Mouse (Mus musculus) hindbrain, embryonic 14.5 days (tissue): ENCODE data around the gene Oosp1. TPM values are rescaled to one million over a fixed set of nuclear protein-coding genes. Genes with fewer than 3 reads are reported as not detected.

ENCODE experiments used
- ATAC-seq: fragments of 200-750 bp; cut with Nextera tagmentation; 2 replicates; pipeline ENCODE4 v1.8.0; 2017; ENCODE audit warnings: moderate number of reproducible peaks, mild to moderate bottlenecking, moderate TSS enrichment, moderate library complexity; ENCODE audit not compliant: low FRiP score
- DNase-seq: peaks from one replicate; pipeline ENCODE4 v3.0.0-alpha.2; 2015; ENCODE audit warnings: low spot score
- H3K27ac ChIP-seq: fragments of 300-500 bp; sonication (generic); 2 replicates; pipeline ENCODE4 v1.5.1; 2014; ENCODE audit warnings: mild to moderate bottlenecking, moderate library complexity
- H3K27me3 ChIP-seq: fragments of 300-500 bp; sonication (generic); 2 replicates; pipeline ENCODE4 v1.6.1; 2014; ENCODE audit warnings: mild to moderate bottlenecking, low read length, mixed read lengths; ENCODE audit not compliant: control insufficient read depth, insufficient read depth
- H3K36me3 ChIP-seq: fragments of 300-500 bp; sonication (generic); replicated peaks from 2 replicates; pipeline ENCODE4 v1.6.1; 2014; ENCODE audit not compliant: control insufficient read depth, insufficient read depth
- H3K4me1 ChIP-seq: fragments of 300-500 bp; sonication (generic); replicated peaks from 2 replicates; pipeline ENCODE4 v1.6.1; 2014; ENCODE audit warnings: antibody characterized with exemption, low read length, mixed read lengths; ENCODE audit not compliant: control insufficient read depth, insufficient read depth
- H3K4me2 ChIP-seq: fragments of 300-500 bp; sonication (generic); replicated peaks from 2 replicates; pipeline ENCODE4 v1.6.1; 2014; ENCODE audit warnings: mild to moderate bottlenecking, moderate library complexity
- H3K4me3 ChIP-seq: fragments of 300-500 bp; sonication (generic); replicated peaks from 2 replicates; pipeline ENCODE4 v1.5.1; 2014; ENCODE audit warnings: mild to moderate bottlenecking, low read length
- H3K9ac ChIP-seq: fragments of 300-500 bp; sonication (generic); 2 replicates; pipeline ENCODE4 v1.6.1; 2014
- H3K9me3 ChIP-seq: fragments of 300-500 bp; sonication (generic); 2 replicates; pipeline ENCODE4 v1.6.1; 2016; ENCODE audit warnings: low read length; ENCODE audit not compliant: control insufficient read depth
- WGBS: fragments of 180-500 bp; shearing (Covaris S2); extraction: QIAGEN DNeasy Blood & Tissue Kit; methylation state at CpG from one replicate; pipeline ENCODE4 v1.1.7; 2014; 5-methylcytosine and 5-hydroxymethylcytosine counted together
- polyA plus RNA-seq: library from polyadenylated mRNA; unstranded; fragments of >200 nt; fragmentation: Nextera tagmentation; extraction: Ambion mirVana; gene quantifications from 2 replicates; pipeline ENCODE4 v1.2.1, GENCODE M21; 2014

Oosp1 gene
- polyA plus RNA-seq, 1 experiment from 2014 or later = not detected

GRCm38 (mm10) chr19:11696755-11697154 lies 5.8 kb upstream of the Oosp1 start, which contains the start of gene Oosp3:
Gene Oosp3, plus strand, starts transcription at chr19:11697055.
- Histone ChIP-seq H3K36me3 (no peaks in the 10 kb centered on the region), H3K4me3 (no peak within 1 kb of the TSS), H3K27me3 (no peaks in the 10 kb centered on the region), H3K27ac (no peak within 1 kb of the TSS), H3K9ac (no peak within 1 kb of the TSS), H3K4me1 (no peaks in the 10 kb centered on the region), H3K4me2 (no peak within 1 kb of the TSS), H3K9me3 (no peaks in the 10 kb centered on the region)
- DNase-seq (no peak), ATAC-seq (no peak)
- WGBS = 85% methylated on average over 2 of the region's 2 CpGs

GRCm38 (mm10) chr19:11691454-11691853 lies 504 bp upstream of the Oosp1 start:
- no peaks in the 10 kb centered on the region for H3K27me3 ChIP-seq
- H3K36me3 ChIP-seq = no peaks in the 10 kb centered on the region
- H3K9ac ChIP-seq = no peak overlapping the region
- H3K4me3 ChIP-seq = no peak overlapping the region
- H3K9me3 ChIP-seq = no peaks in the 10 kb centered on the region
- DNase-seq = no peak
- H3K4me1 ChIP-seq = no peaks in the 10 kb centered on the region
- no peak for ATAC-seq
- no peak overlapping the region for H3K27ac ChIP-seq
- 77% methylated on average over 1 of the region's 1 CpGs for WGBS
- no peak overlapping the region for H3K4me2 ChIP-seq

GRCm38 (mm10) chr19:11661562-11661961 lies 29.4 kb downstream of the Oosp1 start:
- no peaks in the 10 kb centered on the region for H3K36me3 ChIP-seq
- DNase-seq (no peak), ATAC-seq (no peak)
- no peaks in the 10 kb centered on the region for H3K27me3 ChIP-seq
- H3K4me1 ChIP-seq = no peaks in the 10 kb centered on the region
- H3K4me3 ChIP-seq = no peak overlapping the region
- H3K9ac ChIP-seq = no peak overlapping the region
- H3K27ac ChIP-seq = no peak overlapping the region
- no peak overlapping the region for H3K4me2 ChIP-seq
- no peaks in the 10 kb centered on the region for H3K9me3 ChIP-seq

- H3K9me3 ChIP-seq = no peaks in the 10 kb centered on the region
- H3K27me3 ChIP-seq = no peaks in the 10 kb centered on the region
- DNase-seq (no peak), ATAC-seq (no peak)
- H3K36me3 ChIP-seq = no peaks in the 10 kb centered on the region
- no peaks in the 10 kb centered on the region for H3K4me1 ChIP-seq
- no peak within 1 kb of the TSS for H3K4me3 ChIP-seq
- H3K27ac ChIP-seq = no peak within 1 kb of the TSS
- H3K9ac ChIP-seq = no peak within 1 kb of the TSS
- no peak within 1 kb of the TSS for H3K4me2 ChIP-seq
- WGBS = 94% methylated on average over 5 of the region's 5 CpGs
Observed at GRCm38 (mm10) chr19:11660459-11660858, 30.5 kb downstream of the Oosp1 start, which contains the start of gene Oosp2. Gene Oosp2, minus strand, starts transcription at chr19:11660559.

GRCm38 (mm10) chr19:11659142-11659541 lies 31.8 kb downstream of the Oosp1 start:
- H3K4me3 ChIP-seq = no peak overlapping the region
- H3K27ac ChIP-seq = no peak overlapping the region
- no peaks in the 10 kb centered on the region for H3K36me3 ChIP-seq
- no peak overlapping the region for H3K9ac ChIP-seq
- no peaks in the 10 kb centered on the region for H3K9me3 ChIP-seq
- H3K4me2 ChIP-seq = no peak overlapping the region
- H3K27me3 ChIP-seq = no peaks in the 10 kb centered on the region
- H3K4me1 ChIP-seq = no peaks in the 10 kb centered on the region
- no peak for DNase-seq
- no peak for ATAC-seq
- 79% methylated on average over 2 of the region's 2 CpGs for WGBS

GRCm38 (mm10) chr19:11649564-11649963 lies 41.4 kb downstream of the Oosp1 start:
- Histone ChIP-seq H3K36me3 (no peaks in the 10 kb centered on the region), H3K27ac (no peak overlapping the region), H3K4me3 (no peak overlapping the region), H3K4me1 (no peaks in the 10 kb centered on the region), H3K27me3 (no peaks in the 10 kb centered on the region), H3K9me3 (no peaks in the 10 kb centered on the region), H3K4me2 (no peak overlapping the region), H3K9ac (no peak overlapping the region)
- 87% methylated on average over 4 of the region's 4 CpGs for WGBS
- DNase-seq = no peak
- ATAC-seq = no peak

GRCm38 (mm10) chr19:11646166-11646565 lies 44.8 kb downstream of the Oosp1 start:
- Histone ChIP-seq H3K4me2 (no peak overlapping the region), H3K4me3 (no peak overlapping the region), H3K4me1 (no peaks in the 10 kb centered on the region), H3K27me3 (no peaks in the 10 kb centered on the region), H3K36me3 (no peaks in the 10 kb centered on the region), H3K27ac (no peak overlapping the region), H3K9ac (no peak overlapping the region), H3K9me3 (no peaks in the 10 kb centered on the region)
- no peak for DNase-seq
- WGBS = 88% methylated on average over 3 of the region's 3 CpGs
- ATAC-seq = no peak

- Histone ChIP-seq H3K27me3 (no peaks in the 10 kb centered on the region), H3K27ac (no peak within 1 kb of the TSS), H3K4me3 (no peak within 1 kb of the TSS), H3K9me3 (no peaks in the 10 kb centered on the region), H3K4me1 (no peaks in the 10 kb centered on the region), H3K36me3 (no peaks in the 10 kb centered on the region), H3K9ac (no peak within 1 kb of the TSS), H3K4me2 (no peak within 1 kb of the TSS)
- WGBS = 73% methylated on average over 1 of the region's 1 CpGs
- DNase-seq (no peak), ATAC-seq (no peak)
Observed at GRCm38 (mm10) chr19:11640732-11641131, 50.2 kb downstream of the Oosp1 start, which contains the start of gene Ms4a3. Gene Ms4a3, minus strand, starts transcription at chr19:11640851.

- ATAC-seq (no peak), DNase-seq (no peak)
- Histone ChIP-seq H3K27me3 (no peaks in the 10 kb centered on the region), H3K4me1 (no peaks in the 10 kb centered on the region), H3K36me3 (no peaks in the 10 kb centered on the region), H3K4me3 (no peak overlapping the region), H3K9me3 (no peaks in the 10 kb centered on the region), H3K4me2 (no peak overlapping the region), H3K9ac (no peak overlapping the region), H3K27ac (no peak overlapping the region)
- WGBS = 81% methylated on average over 4 of the region's 4 CpGs
Observed at GRCm38 (mm10) chr19:11639038-11639437, 51.9 kb downstream of the Oosp1 start.

- DNase-seq (no peak), ATAC-seq (no peak)
- no peak overlapping the region for H3K9ac ChIP-seq
- no peaks in the 10 kb centered on the region for H3K9me3 ChIP-seq
- H3K4me1 ChIP-seq = no peaks in the 10 kb centered on the region
- no peak overlapping the region for H3K4me3 ChIP-seq
- H3K36me3 ChIP-seq = no peaks in the 10 kb centered on the region
- H3K27me3 ChIP-seq = no peaks in the 10 kb centered on the region
- no peak overlapping the region for H3K27ac ChIP-seq
- no peak overlapping the region for H3K4me2 ChIP-seq
- 85% methylated on average over 5 of the region's 5 CpGs for WGBS
Observed at GRCm38 (mm10) chr19:11635572-11635971, 55.4 kb downstream of the Oosp1 start.
